Comparison of ENCODE assay signal across 8 mouse cellular contexts in genomic region chr3:27193844-27194317, GRCm38 (mm10). TPM values are rescaled to one million over a fixed set of nuclear protein-coding genes. Genes with fewer than 3 reads are reported as not detected.
DNase-seq lines count a peak whose midpoint lies in the region; ATAC-seq lines count a peak whose summit lies in the region.

No protein-coding gene starts in this region.

- no peak for ATAC-seq in midbrain, embryonic 11.5 days (ENCODE audit: low FRiP score)
- ATAC-seq in midbrain, embryonic 15.5 days (replicated peaks): no peak
- ATAC-seq in embryonic facial prominence, embryonic 12.5 days (ENCODE audit: insufficient number of reproducible peaks, insufficient read depth, low FRiP score, low TSS enrichment): no peak
- ATAC-seq in kidney, embryonic 15.5 days (replicated peaks; ENCODE audit: low FRiP score): no peak
- ATAC-seq in hindbrain, embryonic 12.5 days (ENCODE audit: low FRiP score): no peak

- H3K9me3 ChIP-seq in midbrain, embryonic 11.5 days (ENCODE audit: control insufficient read depth, low read length): no peaks in the 10 kb centered on the region
- H3K9me3 ChIP-seq in midbrain, embryonic 15.5 days: no peaks in the 10 kb centered on the region
- H3K9me3 ChIP-seq in embryonic facial prominence, embryonic 12.5 days: no peaks in the 10 kb centered on the region
- no peaks in the 10 kb centered on the region for H3K9me3 ChIP-seq in kidney, embryonic 15.5 days (replicated peaks)
- H3K9me3 ChIP-seq in hindbrain, embryonic 12.5 days (replicated peaks): no peaks in the 10 kb centered on the region

- H3K4me1 ChIP-seq in midbrain, embryonic 11.5 days (ENCODE audit: control insufficient read depth, insufficient read depth, low read length): no peaks in the 10 kb centered on the region
- no peaks in the 10 kb centered on the region for H3K4me1 ChIP-seq in midbrain, embryonic 15.5 days
- no peaks in the 10 kb centered on the region for H3K4me1 ChIP-seq in embryonic facial prominence, embryonic 12.5 days
- peaks cover 11% of the 10 kb centered on the region for H3K4me1 ChIP-seq in kidney, embryonic 15.5 days
- no peaks in the 10 kb centered on the region for H3K4me1 ChIP-seq in hindbrain, embryonic 12.5 days

- peak; percentile 45 for DNase-seq in midbrain, embryonic 11.5 days (ENCODE audit: low spot score, missing footprints)
- peak; percentile 72 for DNase-seq in lung, postnatal 36 days
- DNase-seq in cerebellum, adult 9-11 months: no peak
- DNase-seq in cerebellum, postnatal 36 days: no peak

- no peaks in the 10 kb centered on the region for H3K36me3 ChIP-seq in midbrain, embryonic 11.5 days (ENCODE audit: control insufficient read depth, insufficient read depth, low read length)
- no peaks in the 10 kb centered on the region for H3K36me3 ChIP-seq in midbrain, embryonic 15.5 days (replicated peaks)
- H3K36me3 ChIP-seq in embryonic facial prominence, embryonic 12.5 days: no peaks in the 10 kb centered on the region
- H3K36me3 ChIP-seq in kidney, embryonic 15.5 days: no peaks in the 10 kb centered on the region
- no peaks in the 10 kb centered on the region for H3K36me3 ChIP-seq in hindbrain, embryonic 12.5 days

- H3K4me2 ChIP-seq in midbrain, embryonic 11.5 days: no peak overlapping the region
- no peak overlapping the region for H3K4me2 ChIP-seq in midbrain, embryonic 15.5 days
- no peak overlapping the region for H3K4me2 ChIP-seq in embryonic facial prominence, embryonic 12.5 days (replicated peaks)
- no peak overlapping the region for H3K4me2 ChIP-seq in kidney, embryonic 15.5 days
- H3K4me2 ChIP-seq in hindbrain, embryonic 12.5 days (replicated peaks): no peak overlapping the region

- no peak overlapping the region for H3K4me3 ChIP-seq in midbrain, embryonic 11.5 days (ENCODE audit: low read depth, low read length)
- H3K4me3 ChIP-seq in midbrain, embryonic 15.5 days: no peak overlapping the region
- H3K4me3 ChIP-seq in embryonic facial prominence, embryonic 12.5 days: no peak overlapping the region
- no peak overlapping the region for H3K4me3 ChIP-seq in kidney, embryonic 15.5 days (replicated peaks)
- H3K4me3 ChIP-seq in hindbrain, embryonic 12.5 days: no peak overlapping the region

- H3K9ac ChIP-seq in midbrain, embryonic 11.5 days (ENCODE audit: low read length): no peak overlapping the region
- no peak overlapping the region for H3K9ac ChIP-seq in midbrain, embryonic 15.5 days
- H3K9ac ChIP-seq in embryonic facial prominence, embryonic 12.5 days: no peak overlapping the region
- H3K9ac ChIP-seq in kidney, embryonic 15.5 days: no peak overlapping the region
- H3K9ac ChIP-seq in hindbrain, embryonic 12.5 days: no peak overlapping the region

- 77% methylated on average over 6 of the region's 6 CpGs for WGBS in midbrain, embryonic 11.5 days
- WGBS in midbrain, embryonic 15.5 days: 72% methylated on average over 6 of the region's 6 CpGs
- 23% methylated on average over 6 of the region's 6 CpGs for WGBS in embryonic facial prominence, embryonic 12.5 days
- 21% methylated on average over 6 of the region's 6 CpGs for WGBS in kidney, embryonic 15.5 days
- 48% methylated on average over 6 of the region's 6 CpGs for WGBS in hindbrain, embryonic 12.5 days

- no peaks in the 10 kb centered on the region for H3K27me3 ChIP-seq in midbrain, embryonic 11.5 days (ENCODE audit: control insufficient read depth, insufficient read depth, low read length)
- H3K27me3 ChIP-seq in midbrain, embryonic 15.5 days (replicated peaks): no peaks in the 10 kb centered on the region
- no peaks in the 10 kb centered on the region for H3K27me3 ChIP-seq in embryonic facial prominence, embryonic 12.5 days
- no peaks in the 10 kb centered on the region for H3K27me3 ChIP-seq in kidney, embryonic 15.5 days
- H3K27me3 ChIP-seq in hindbrain, embryonic 12.5 days: no peaks in the 10 kb centered on the region

- H3K27ac ChIP-seq in midbrain, embryonic 11.5 days (ENCODE audit: low read depth, low read length): no peak overlapping the region
- H3K27ac ChIP-seq in midbrain, embryonic 15.5 days: no peak overlapping the region
- 0 out of 2 replicates have a peak overlapping the region, but pooled peaks have one; percentile 54 for H3K27ac ChIP-seq in embryonic facial prominence, embryonic 12.5 days
- H3K27ac ChIP-seq in kidney, embryonic 15.5 days: peak overlapping the region; percentile 77
- no peak overlapping the region for H3K27ac ChIP-seq in hindbrain, embryonic 12.5 days

RNA-seq across cellular contexts. Expression of gene Nceh1, which starts 11.1 kb away (rescaled TPM):
- 4.1 and 4.4 TPM in 2 replicates for polyA plus RNA-seq in midbrain, embryonic 11.5 days (2014; fragmentation: Nextera tagmentation; extraction: Ambion mirVana)
- 11.2 and 12.8 TPM in 2 replicates for polyA plus RNA-seq in midbrain, embryonic 15.5 days (2015; fragmentation: Nextera tagmentation; extraction: Ambion mirVana)
- 4.0 and 4.3 TPM in 2 replicates for polyA plus RNA-seq in embryonic facial prominence, embryonic 12.5 days (2016; fragmentation: Nextera tagmentation; extraction: Ambion mirVana)
- polyA plus RNA-seq in kidney, embryonic 15.5 days (2015; fragmentation: Nextera tagmentation; extraction: Ambion mirVana): 15.8 and 16.3 TPM in 2 replicates
- 5.1 and 5.6 TPM in 2 replicates for polyA plus RNA-seq in hindbrain, embryonic 12.5 days (2016; fragmentation: Nextera tagmentation; extraction: Ambion mirVana)

RNA-seq across cellular contexts. Expression of gene Ect2, which starts 40.2 kb away (rescaled TPM):
- 113 and 121 TPM in 2 replicates for polyA plus RNA-seq in midbrain, embryonic 11.5 days (2014; fragmentation: Nextera tagmentation; extraction: Ambion mirVana)
- polyA plus RNA-seq in midbrain, embryonic 15.5 days (2015; fragmentation: Nextera tagmentation; extraction: Ambion mirVana): 7.8 and 9.6 TPM in 2 replicates
- 54.9 and 57.8 TPM in 2 replicates for polyA plus RNA-seq in embryonic facial prominence, embryonic 12.5 days (2016; fragmentation: Nextera tagmentation; extraction: Ambion mirVana)
- polyA plus RNA-seq in kidney, embryonic 15.5 days (2015; fragmentation: Nextera tagmentation; extraction: Ambion mirVana): 60.9 and 66.7 TPM in 2 replicates
- 46.8 and 48.1 TPM in 2 replicates for polyA plus RNA-seq in hindbrain, embryonic 12.5 days (2016; fragmentation: Nextera tagmentation; extraction: Ambion mirVana)

Comparison
In these comparisons a context has a peak if more than half of its experiments do, and no peak if none do; other contexts are left out.
1. DNase-seq: peak in midbrain, embryonic 11.5 days (single experiment) and lung, postnatal 36 days (single experiment); none in cerebellum, adult 9-11 months (single experiment) and cerebellum, postnatal 36 days (0 of 2).
2. H3K27ac ChIP-seq: peak in embryonic facial prominence, embryonic 12.5 days (single experiment) and kidney, embryonic 15.5 days (single experiment); none in midbrain, embryonic 11.5 days (single experiment), midbrain, embryonic 15.5 days (single experiment) and hindbrain, embryonic 12.5 days (single experiment).